Mouse (Mus musculus) neural tube, embryonic 13.5 days (tissue): ENCODE data around the gene Lrrc32. TPM values are rescaled to one million over a fixed set of nuclear protein-coding genes. Genes with fewer than 3 reads are reported as not detected.

ENCODE experiments used
- ATAC-seq: fragments of 200-750 bp; cut with Nextera tagmentation; 2 replicates; pipeline ENCODE4 v1.8.0; 2017; ENCODE audit warnings: low read depth, mild to moderate bottlenecking, moderate TSS enrichment, moderate library complexity
- H3K27ac ChIP-seq: fragments of 300-500 bp; sonication (generic); replicated peaks from 2 replicates; pipeline ENCODE4 v1.5.1; 2015; ENCODE audit warnings: moderate library complexity, mild to moderate bottlenecking, inconsistent platforms
- H3K27me3 ChIP-seq: fragments of 300-500 bp; sonication (generic); 2 replicates; pipeline ENCODE4 v1.6.1; 2015; ENCODE audit warnings: mild to moderate bottlenecking, inconsistent platforms
- H3K36me3 ChIP-seq: fragments of 300-500 bp; sonication (generic); 2 replicates; pipeline ENCODE4 v1.6.1; 2015; ENCODE audit warnings: mild to moderate bottlenecking, inconsistent platforms
- H3K4me1 ChIP-seq: fragments of 300-500 bp; sonication (generic); replicated peaks from 2 replicates; pipeline ENCODE4 v1.6.1; 2015; ENCODE audit warnings: inconsistent platforms
- H3K4me2 ChIP-seq: fragments of 300-500 bp; sonication (generic); 2 replicates; pipeline ENCODE4 v1.6.1; 2015; ENCODE audit warnings: inconsistent platforms, mild to moderate bottlenecking, moderate library complexity
- H3K4me3 ChIP-seq: fragments of 300-500 bp; sonication (generic); 2 replicates; pipeline ENCODE4 v1.5.1; 2015; ENCODE audit warnings: mild to moderate bottlenecking, inconsistent platforms
- H3K9ac ChIP-seq: fragments of 300-500 bp; sonication (generic); 2 replicates; pipeline ENCODE4 v1.6.1; 2015; ENCODE audit warnings: moderate library complexity, mild to moderate bottlenecking, inconsistent platforms
- H3K9me3 ChIP-seq: fragments of 300-500 bp; sonication (generic); 2 replicates; pipeline ENCODE4 v1.6.1; 2016; ENCODE audit warnings: inconsistent platforms
- WGBS: fragments of 180-500 bp; shearing (Covaris S2); methylation state at CpG from one replicate; pipeline ENCODE4 v1.1.7; 2015; 5-methylcytosine and 5-hydroxymethylcytosine counted together
- polyA plus RNA-seq: library from polyadenylated mRNA; unstranded; fragments of >200 nt; fragmentation: Nextera tagmentation; extraction: Ambion mirVana; gene quantifications from 2 replicates; pipeline ENCODE4 v1.2.1, GENCODE M21; 2015

Lrrc32 gene
- polyA plus RNA-seq, 1 experiment from 2014 or later, result 4.9 TPM

DNA sequence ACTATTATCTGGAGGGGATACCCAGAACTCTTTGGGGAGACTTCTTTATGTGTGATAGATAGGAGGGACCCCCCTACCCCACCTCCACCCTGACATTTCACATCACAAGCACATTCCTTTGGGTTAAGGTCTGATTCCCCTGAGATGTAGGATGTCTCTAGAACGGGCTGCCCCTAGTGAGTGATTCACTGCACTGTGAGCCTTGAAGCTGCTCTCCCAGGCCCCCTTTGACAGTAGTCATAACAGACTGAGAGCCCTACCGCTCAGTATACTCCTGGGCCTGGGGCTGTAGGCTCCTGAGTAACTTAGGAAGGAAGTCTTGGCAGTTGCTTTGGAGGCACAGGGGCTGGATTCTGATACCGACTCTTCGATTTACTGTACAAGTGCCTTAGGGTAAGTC, 1.2 kb downstream of the Lrrc32 start:
- no peaks in the 10 kb centered on the region for H3K36me3 ChIP-seq
- WGBS, result 59% methylated on average over 4 of the region's 4 CpGs
- H3K4me3 ChIP-seq, result peak overlapping the region; percentile 51
- H3K4me1 ChIP-seq, result peaks cover 21% of the 10 kb centered on the region
- peak; percentile 33; the same call in 1 of the 2 replicates for ATAC-seq
- H3K4me2 ChIP-seq, result peak overlapping the region; percentile 61
- H3K9ac ChIP-seq, result peak overlapping the region; percentile 70
- no peak overlapping the region for H3K27ac ChIP-seq
- no peaks in the 10 kb centered on the region for H3K9me3 ChIP-seq
- peaks cover 23% of the 10 kb centered on the region; the same call in 1 of the 2 replicates for H3K27me3 ChIP-seq

GRCm38 (mm10) chr7:98490911-98491310, 1.8 kb downstream of the Lrrc32 start:
- 92% methylated on average over 6 of the region's 6 CpGs for WGBS
- Histone ChIP-seq H3K9me3 (no peaks in the 10 kb centered on the region), H3K4me2 (peak overlapping the region; percentile 61), H3K4me1 (peaks cover 20% of the 10 kb centered on the region), H3K4me3 (peak overlapping the region; percentile 51; the same call in 1 of the 2 replicates), H3K9ac (no peak overlapping the region), H3K36me3 (no peaks in the 10 kb centered on the region), H3K27ac (no peak overlapping the region), H3K27me3 (peaks cover 23% of the 10 kb centered on the region; the same call in 1 of the 2 replicates)
- ATAC-seq, result no peak

DNA sequence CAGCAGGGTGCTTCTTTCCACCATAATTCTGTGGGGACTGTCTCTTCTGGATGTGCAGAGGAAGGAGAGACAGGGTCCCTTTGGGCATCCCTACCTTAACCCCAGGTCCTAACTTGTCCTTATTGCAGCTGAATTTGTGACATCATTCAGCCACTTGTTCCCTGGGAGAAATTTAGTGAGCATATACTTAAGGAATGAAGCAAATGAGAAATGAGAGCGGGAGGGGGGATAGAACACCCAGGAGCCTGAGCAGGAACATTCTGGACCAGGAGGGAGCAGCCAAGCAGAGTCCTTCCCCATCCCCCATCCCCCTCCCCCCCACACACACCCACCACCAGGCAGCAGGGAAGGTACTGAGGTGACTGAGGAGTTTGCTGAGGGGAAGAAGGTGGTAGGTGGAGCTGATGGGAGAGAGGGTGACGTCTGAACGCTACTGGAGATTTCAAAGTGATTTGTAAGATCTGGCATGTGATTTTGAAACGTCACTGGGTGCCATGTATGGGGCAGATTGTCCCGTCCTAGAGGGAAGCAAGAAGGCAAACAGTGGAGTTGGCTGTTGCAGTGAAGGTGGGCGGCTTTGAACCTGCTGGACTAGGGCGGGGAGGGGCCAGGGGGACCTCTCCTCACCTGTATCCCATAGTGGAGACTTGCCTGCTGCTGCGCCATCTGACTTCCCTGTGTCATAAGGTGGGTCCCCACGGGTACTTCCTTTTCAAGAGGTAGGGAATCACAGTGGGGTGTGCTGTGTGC, 2.5 kb downstream of the Lrrc32 start:
- Histone ChIP-seq H3K36me3 (no peaks in the 10 kb centered on the region), H3K4me2 (peak overlapping the region; percentile 61), H3K27me3 (peaks cover 23% of the 10 kb centered on the region; the same call in 1 of the 2 replicates), H3K4me1 (peaks cover 13% of the 10 kb centered on the region), H3K9me3 (no peaks in the 10 kb centered on the region), H3K27ac (no peak overlapping the region), H3K4me3 (no peak overlapping the region), H3K9ac (no peak overlapping the region)
- WGBS, result 74% methylated on average over 9 of the region's 9 CpGs
- no peak for ATAC-seq

DNA sequence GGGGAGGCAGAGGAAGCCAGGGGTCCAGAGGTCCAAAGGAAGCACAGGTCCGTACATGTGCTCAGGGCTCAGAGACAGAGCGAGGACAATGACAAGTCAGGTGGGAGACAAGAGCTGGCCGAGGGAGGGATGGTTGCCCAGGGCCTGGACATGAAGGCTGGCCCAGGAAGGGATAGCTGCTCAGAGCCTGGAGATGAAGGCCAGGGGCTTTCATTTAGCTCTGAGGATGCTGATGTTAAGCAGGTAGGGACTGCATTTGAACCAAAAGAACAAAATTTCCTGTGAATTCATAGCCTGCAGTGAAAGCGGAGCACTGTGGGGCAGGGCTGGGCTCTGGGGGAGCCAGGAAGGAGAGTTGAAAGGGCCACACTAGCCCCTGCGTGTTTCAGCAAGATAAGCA, 3.2 kb downstream of the Lrrc32 start:
- Histone ChIP-seq H3K4me1 (peaks cover 10% of the 10 kb centered on the region), H3K27ac (no peak overlapping the region), H3K27me3 (peaks cover 23% of the 10 kb centered on the region; the same call in 1 of the 2 replicates), H3K9ac (no peak overlapping the region), H3K9me3 (no peaks in the 10 kb centered on the region), H3K4me3 (no peak overlapping the region), H3K4me2 (peak overlapping the region; percentile 61; the same call in 1 of the 2 replicates), H3K36me3 (no peaks in the 10 kb centered on the region)
- ATAC-seq, result no peak
- 86% methylated on average over 5 of the region's 5 CpGs for WGBS

DNA sequence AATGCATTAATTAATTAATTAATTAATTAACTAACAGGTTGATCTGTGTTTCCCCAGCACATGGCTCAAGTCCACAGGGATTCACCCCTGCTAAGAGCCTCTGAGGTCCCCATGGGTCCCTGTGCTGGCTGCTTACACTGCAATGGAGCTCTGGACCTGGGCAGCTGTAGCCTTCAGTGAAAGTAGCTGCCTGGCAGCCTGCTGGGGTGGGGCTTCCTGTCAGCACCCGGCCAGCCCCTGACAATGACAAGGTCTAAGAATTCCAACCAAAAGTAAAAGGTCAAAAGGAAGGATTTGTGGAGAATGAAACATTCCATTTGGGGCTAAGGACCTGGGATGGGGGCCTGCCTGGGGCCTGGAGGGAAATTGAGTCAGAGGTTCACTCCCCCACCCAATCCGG, 4.2 kb downstream of the Lrrc32 start:
- peaks cover 10% of the 10 kb centered on the region for H3K4me1 ChIP-seq
- H3K4me2 ChIP-seq, result no peak overlapping the region
- H3K9me3 ChIP-seq, result no peaks in the 10 kb centered on the region
- peaks cover 20% of the 10 kb centered on the region; the same call in 1 of the 2 replicates for H3K27me3 ChIP-seq
- ATAC-seq, result no peak
- H3K9ac ChIP-seq, result no peak overlapping the region
- WGBS, result 72% methylated on average over 2 of the region's 2 CpGs
- no peaks in the 10 kb centered on the region for H3K36me3 ChIP-seq
- no peak overlapping the region for H3K27ac ChIP-seq
- H3K4me3 ChIP-seq, result no peak overlapping the region

DNA sequence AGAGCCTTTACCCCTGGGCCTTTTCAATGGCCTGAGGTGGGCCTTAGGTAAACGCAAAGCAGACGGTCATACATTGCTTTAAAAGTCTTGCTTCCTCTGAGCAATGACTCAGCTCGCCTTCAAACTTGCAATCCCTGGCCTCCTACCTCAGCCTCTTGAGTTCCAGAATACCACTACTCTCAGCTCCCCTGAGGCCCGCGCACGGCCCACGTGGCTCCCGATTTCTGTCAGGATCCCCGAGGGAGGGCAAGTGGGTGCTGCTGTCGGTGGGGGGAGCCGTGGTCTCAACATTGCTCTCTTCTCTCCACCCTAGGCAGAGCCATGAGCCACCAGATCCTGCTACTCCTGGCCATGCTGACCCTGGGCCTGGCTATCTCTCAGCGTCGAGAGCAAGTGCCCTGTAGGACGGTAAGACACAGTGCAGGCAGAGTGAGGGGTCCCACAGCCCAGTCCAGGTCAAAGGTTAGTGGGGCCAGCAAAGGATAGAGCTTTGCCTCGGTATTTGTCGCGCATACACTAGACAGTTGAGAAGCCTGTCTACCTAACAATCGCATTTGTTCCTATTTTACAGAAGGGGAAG, 4.9 kb downstream of the Lrrc32 start:
- H3K4me2 ChIP-seq, result no peak overlapping the region
- no peaks in the 10 kb centered on the region for H3K9me3 ChIP-seq
- H3K27me3 ChIP-seq, result 0 out of 2 replicates have a peak, but pooled peaks cover 14% of the 10 kb centered on the region
- ATAC-seq, result no peak
- WGBS, result 77% methylated on average over 18 of the region's 18 CpGs
- H3K4me1 ChIP-seq, result peaks cover 10% of the 10 kb centered on the region
- no peak overlapping the region for H3K4me3 ChIP-seq
- H3K27ac ChIP-seq, result no peak overlapping the region
- no peak overlapping the region for H3K9ac ChIP-seq
- H3K36me3 ChIP-seq, result no peaks in the 10 kb centered on the region

- Histone ChIP-seq H3K4me2 (no peak overlapping the region), H3K27ac (no peak overlapping the region), H3K36me3 (no peaks in the 10 kb centered on the region), H3K27me3 (0 out of 2 replicates have a peak, but pooled peaks cover 8% of the 10 kb centered on the region), H3K9me3 (no peaks in the 10 kb centered on the region), H3K4me3 (no peak overlapping the region), H3K9ac (no peak overlapping the region), H3K4me1 (peaks cover 4% of the 10 kb centered on the region; the same call in 1 of the 2 replicates)
- ATAC-seq, result no peak
- WGBS, result 60% methylated on average over 1 of the region's 1 CpGs
Observed at GRCm38 (mm10) chr7:98495591-98495990, 6.5 kb downstream of the Lrrc32 start.

GRCm38 (mm10) chr7:98497451-98497850, 8.4 kb downstream of the Lrrc32 start:
- ATAC-seq, result no peak
- H3K27ac ChIP-seq, result no peak overlapping the region
- H3K9ac ChIP-seq, result no peak overlapping the region
- no peak overlapping the region for H3K4me3 ChIP-seq
- no peaks in the 10 kb centered on the region for H3K36me3 ChIP-seq
- H3K27me3 ChIP-seq, result no peaks in the 10 kb centered on the region
- H3K9me3 ChIP-seq, result no peaks in the 10 kb centered on the region
- WGBS, result 68% methylated on average over 5 of the region's 5 CpGs
- H3K4me1 ChIP-seq, result peaks cover 4% of the 10 kb centered on the region; the same call in 1 of the 2 replicates
- H3K4me2 ChIP-seq, result no peak overlapping the region

- 89% methylated on average over 12 of the region's 12 CpGs for WGBS
- peaks cover 10% of the 10 kb centered on the region; the same call in 1 of the 2 replicates for H3K4me1 ChIP-seq
- no peak overlapping the region for H3K4me3 ChIP-seq
- H3K9ac ChIP-seq, result no peak overlapping the region
- H3K4me2 ChIP-seq, result no peak overlapping the region
- no peak for ATAC-seq
- no peaks in the 10 kb centered on the region for H3K27me3 ChIP-seq
- H3K36me3 ChIP-seq, result no peaks in the 10 kb centered on the region
- no peaks in the 10 kb centered on the region for H3K9me3 ChIP-seq
- no peak overlapping the region for H3K27ac ChIP-seq
Observed at GRCm38 (mm10) chr7:98498101-98498500, 9.0 kb downstream of the Lrrc32 start.

DNA sequence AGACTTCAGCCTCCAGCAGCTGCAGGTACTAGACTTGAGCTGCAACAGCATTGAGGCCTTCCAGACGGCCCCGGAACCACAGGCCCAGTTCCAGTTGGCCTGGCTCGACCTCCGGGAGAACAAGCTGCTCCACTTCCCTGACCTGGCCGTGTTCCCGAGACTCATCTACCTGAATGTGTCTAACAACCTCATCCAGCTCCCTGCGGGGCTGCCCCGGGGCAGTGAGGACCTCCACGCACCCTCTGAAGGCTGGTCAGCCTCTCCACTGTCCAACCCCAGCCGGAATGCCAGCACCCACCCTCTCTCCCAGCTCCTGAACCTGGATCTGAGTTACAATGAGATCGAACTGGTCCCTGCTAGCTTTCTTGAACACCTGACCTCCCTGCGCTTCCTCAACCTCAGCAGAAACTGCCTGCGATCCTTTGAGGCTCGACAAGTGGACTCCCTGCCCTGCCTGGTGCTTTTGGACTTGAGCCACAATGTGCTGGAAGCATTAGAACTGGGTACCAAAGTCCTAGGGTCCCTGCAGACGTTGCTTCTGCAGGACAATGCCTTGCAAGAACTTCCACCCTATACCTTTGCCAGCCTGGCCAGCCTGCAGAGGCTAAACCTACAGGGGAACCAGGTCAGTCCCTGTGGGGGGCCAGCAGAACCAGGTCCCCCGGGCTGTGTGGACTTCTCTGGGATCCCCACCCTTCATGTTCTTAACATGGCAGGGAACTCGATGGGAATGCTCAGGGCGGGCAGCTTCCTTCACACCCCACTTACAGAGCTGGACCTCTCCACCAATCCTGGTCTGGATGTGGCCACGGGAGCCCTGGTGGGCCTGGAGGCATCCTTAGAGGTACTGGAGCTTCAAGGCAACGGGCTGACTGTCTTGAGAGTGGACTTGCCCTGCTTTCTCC, 9.8 kb downstream of the Lrrc32 start:
- ATAC-seq, result no peak
- Histone ChIP-seq H3K4me2 (no peak overlapping the region), H3K36me3 (no peaks in the 10 kb centered on the region), H3K4me1 (peaks cover 17% of the 10 kb centered on the region), H3K9me3 (no peaks in the 10 kb centered on the region), H3K27me3 (no peaks in the 10 kb centered on the region), H3K27ac (no peak overlapping the region), H3K4me3 (no peak overlapping the region), H3K9ac (no peak overlapping the region)
- WGBS, result 81% methylated on average over 20 of the region's 20 CpGs

DNA sequence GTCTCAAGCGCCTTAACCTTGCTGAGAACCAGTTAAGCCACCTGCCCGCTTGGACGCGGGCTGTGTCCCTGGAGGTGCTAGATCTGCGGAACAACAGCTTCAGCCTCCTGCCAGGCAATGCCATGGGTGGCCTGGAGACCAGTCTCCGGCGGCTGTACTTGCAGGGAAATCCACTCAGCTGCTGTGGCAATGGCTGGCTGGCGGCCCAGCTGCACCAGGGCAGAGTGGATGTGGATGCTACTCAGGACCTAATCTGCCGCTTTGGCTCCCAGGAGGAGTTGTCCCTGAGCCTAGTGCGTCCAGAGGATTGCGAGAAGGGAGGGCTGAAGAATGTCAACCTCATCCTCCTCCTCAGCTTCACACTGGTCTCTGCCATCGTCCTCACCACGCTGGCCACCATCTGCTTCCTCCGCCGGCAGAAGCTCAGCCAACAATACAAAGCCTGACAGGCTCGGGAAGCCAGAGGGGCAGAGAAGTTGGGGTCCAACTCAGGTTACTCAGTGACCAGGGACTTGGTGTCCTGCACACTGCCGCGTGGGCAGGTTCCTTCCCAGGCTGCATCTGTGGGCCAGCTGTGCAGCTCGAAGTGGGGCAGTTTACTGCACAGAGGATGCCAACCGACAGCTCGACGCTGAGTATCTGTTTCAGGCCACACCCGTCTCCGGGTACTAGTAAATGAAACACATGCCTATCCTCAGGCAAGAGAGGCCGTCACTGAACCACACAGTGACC, 10.6 kb downstream of the Lrrc32 start:
- Histone ChIP-seq H3K27ac (no peak overlapping the region), H3K9me3 (no peaks in the 10 kb centered on the region), H3K4me2 (no peak overlapping the region), H3K4me3 (no peak overlapping the region), H3K36me3 (no peaks in the 10 kb centered on the region), H3K27me3 (no peaks in the 10 kb centered on the region), H3K4me1 (peaks cover 25% of the 10 kb centered on the region), H3K9ac (no peak overlapping the region)
- no peak for ATAC-seq
- 78% methylated on average over 25 of the region's 25 CpGs for WGBS
